Mouse (Mus musculus) lung, adult 2 months (tissue): Measurements from ENCODE around the gene Znrf4. TPM values are rescaled to one million over a fixed set of nuclear protein-coding genes. Genes with fewer than 3 reads are reported as not detected.
A peak's percentile ranks its signal among the peaks of the same experiment; 100 is the strongest.

Source experiments
- DNase-seq: peaks from one replicate; pipeline ENCODE4 v3.0.0; 2022
- H3K4me1 ChIP-seq: fragments of 200-500 bp; 2 replicates; pipeline ENCODE4 v1.6.1; 2011; ENCODE audit warnings: low read length; ENCODE audit not compliant: control insufficient read depth, insufficient read depth
- H3K4me3 ChIP-seq: fragments of 200-500 bp; replicated peaks from 2 replicates; pipeline ENCODE3; 2011; ENCODE audit warnings: low read depth, mild to moderate bottlenecking, control low read depth, low read length; ENCODE audit errors: extremely low read depth
- CTCF ChIP-seq: fragments of 200-500 bp; IDR thresholded peaks from 2 replicates; pipeline ENCODE4 v1.5.1; 2011; ENCODE audit warnings: mild to moderate bottlenecking, low read length, control low read depth; ENCODE audit not compliant: insufficient read depth
- POLR2A ChIP-seq: fragments of 200-500 bp; IDR thresholded peaks from 2 replicates; pipeline ENCODE4 v1.6.1; 2011; ENCODE audit warnings: low read depth, mild to moderate bottlenecking, control low read depth, low read length, borderline replicate concordance; ENCODE audit errors: extremely low read depth
- WGBS: fragments of 180-500 bp; shearing (Covaris S2); methylation state at CpG from one replicate; pipeline ENCODE4 v1.1.7; 2018; 5-methylcytosine and 5-hydroxymethylcytosine counted together
- polyA plus RNA-seq: library from polyadenylated mRNA; depleted of rRNA; stranded (reverse); fragments of >200 nt; gene quantifications from 2 replicates; pipeline ENCODE4 v1.2.3, GENCODE M21; 2012; rRNA removed

Gene Znrf4
- polyA plus RNA-seq, result 0.17 and 0.22 TPM in 2 replicates

GRCm38 (mm10) chr17:56512310-56512709, at the start of gene Znrf4:
Gene Znrf4 (minus strand): TSS chr17:56512431.
- Histone ChIP-seq H3K4me3 (no peak within 1 kb of the TSS), H3K4me1 (no peaks in the 10 kb centered on the region)
- TF ChIP-seq CTCF (no peak), POLR2A (no peak)
- WGBS, result 54% methylated on average over 22 of the region's 22 CpGs
- DNase-seq, result no peak

GRCm38 (mm10) chr17:56561866-56562265, 49.6 kb upstream of the Znrf4 start:
- WGBS, result 74% methylated on average over 2 of the region's 2 CpGs
- TF ChIP-seq CTCF (no peak), POLR2A (no peak)
- no peak overlapping the region for H3K4me3 ChIP-seq
- H3K4me1 ChIP-seq, result no peaks in the 10 kb centered on the region
- no peak for DNase-seq

- Histone ChIP-seq H3K4me3 (no peak overlapping the region), H3K4me1 (no peaks in the 10 kb centered on the region)
- DNase-seq, result no peak
- no peak for TF ChIP-seq POLR2A
- no peak for TF ChIP-seq CTCF
- 13% methylated on average over 1 of the region's 1 CpGs for WGBS
Measured at GRCm38 (mm10) chr17:56560131-56560530, 47.9 kb upstream of the Znrf4 start.

- no peak for TF ChIP-seq POLR2A
- TF ChIP-seq CTCF, result no peak
- Histone ChIP-seq H3K4me3 (no peak overlapping the region), H3K4me1 (no peaks in the 10 kb centered on the region)
- 62% methylated on average over 3 of the region's 3 CpGs for WGBS
- DNase-seq, result no peak
Measured at GRCm38 (mm10) chr17:56559386-56559785, 47.2 kb upstream of the Znrf4 start.

GRCm38 (mm10) chr17:56558448-56558847, 46.2 kb upstream of the Znrf4 start:
- no peaks in the 10 kb centered on the region for H3K4me1 ChIP-seq
- H3K4me3 ChIP-seq, result no peak overlapping the region
- peak; percentile 55 for DNase-seq
- 15% methylated on average over 3 of the region's 3 CpGs for WGBS
- no peak for TF ChIP-seq POLR2A
- TF ChIP-seq CTCF, result peak; percentile 75

GRCm38 (mm10) chr17:56554122-56554551, 41.9 kb upstream of the Znrf4 start, which contains the start of gene Gm20219:
Gene Gm20219 (minus strand): TSS chr17:56554387.
- H3K4me3 ChIP-seq, result peak within 1 kb of the TSS; percentile 40
- 65% methylated on average over 20 of the region's 20 CpGs for WGBS
- no peaks in the 10 kb centered on the region for H3K4me1 ChIP-seq
- TF ChIP-seq POLR2A, result peak; percentile 59; the same call in 1 of the 2 replicates
- TF ChIP-seq CTCF, result no peak
- DNase-seq, result peak; percentile 67

- TF ChIP-seq CTCF (peak; percentile 100), POLR2A (no peak)
- Histone ChIP-seq H3K4me3 (no peak overlapping the region), H3K4me1 (no peaks in the 10 kb centered on the region)
- 59% methylated on average over 5 of the region's 5 CpGs for WGBS
- peak; percentile 72 for DNase-seq
Measured at GRCm38 (mm10) chr17:56552781-56553363, 40.6 kb upstream of the Znrf4 start.

- no peak for TF ChIP-seq CTCF
- H3K4me3 ChIP-seq, result no peak overlapping the region
- no peaks in the 10 kb centered on the region for H3K4me1 ChIP-seq
- WGBS, result 76% methylated on average over 6 of the region's 6 CpGs
- no peak for DNase-seq
Measured at GRCm38 (mm10) chr17:56551841-56552581, 39.8 kb upstream of the Znrf4 start.

- WGBS, result 70% methylated on average over 12 of the region's 12 CpGs
- H3K4me1 ChIP-seq, result no peaks in the 10 kb centered on the region
- DNase-seq, result no peak
- H3K4me3 ChIP-seq, result no peak overlapping the region
- TF ChIP-seq CTCF (no peak), POLR2A (no peak)
Measured at GRCm38 (mm10) chr17:56550784-56551475, 38.7 kb upstream of the Znrf4 start.
